Mouse (Mus musculus) intestine, embryonic 16.5 days (tissue): ENCODE measurements around the gene Wdr83. TPM values are rescaled to one million over a fixed set of nuclear protein-coding genes. Genes with fewer than 3 reads are reported as not detected.
"Not testable (repeated sequence)": the region's sequence is repeated elsewhere in the genome, so short reads cannot be mapped to it uniquely, and the experiment has no call there.

Source experiments
- ATAC-seq: fragments of 200-750 bp; cut with Nextera tagmentation; 2 replicates; pipeline ENCODE4 v1.8.0; 2017; ENCODE audit warnings: moderate TSS enrichment, moderate library complexity
- H3K27ac ChIP-seq: fragments of 300-500 bp; sonication (generic); 2 replicates; pipeline ENCODE4 v1.5.1; 2014; ENCODE audit warnings: mild to moderate bottlenecking, low read length
- H3K27me3 ChIP-seq: fragments of 300-500 bp; sonication (generic); replicated peaks from 2 replicates; pipeline ENCODE4 v1.6.1; 2014; ENCODE audit warnings: low read length, control low read depth, mixed read lengths; ENCODE audit not compliant: control insufficient read depth, insufficient read depth
- H3K36me3 ChIP-seq: fragments of 300-500 bp; sonication (generic); 2 replicates; pipeline ENCODE4 v1.6.1; 2014; ENCODE audit warnings: low read length, control low read depth; ENCODE audit not compliant: control insufficient read depth, insufficient read depth
- H3K4me1 ChIP-seq: fragments of 300-500 bp; sonication (generic); 2 replicates; pipeline ENCODE4 v1.6.1; 2014; ENCODE audit warnings: low read length, control low read depth, mixed read lengths; ENCODE audit not compliant: control insufficient read depth, insufficient read depth
- H3K4me2 ChIP-seq: fragments of 300-500 bp; sonication (generic); 2 replicates; pipeline ENCODE4 v1.6.1; 2014; ENCODE audit warnings: low read depth, low read length, control low read depth
- H3K4me3 ChIP-seq: fragments of 300-500 bp; sonication (generic); 2 replicates; pipeline ENCODE4 v1.5.1; 2014; ENCODE audit warnings: mild to moderate bottlenecking, low read length
- H3K9ac ChIP-seq: fragments of 300-500 bp; sonication (generic); 2 replicates; pipeline ENCODE4 v1.6.1; 2014; ENCODE audit warnings: low read depth, low read length
- H3K9me3 ChIP-seq: fragments of 300-500 bp; sonication (generic); 2 replicates; pipeline ENCODE4 v1.6.1; 2016; ENCODE audit warnings: low read length, control low read depth; ENCODE audit not compliant: control insufficient read depth
- WGBS: fragments of 180-500 bp; shearing (Covaris S2); extraction: QIAGEN DNeasy Blood & Tissue Kit; methylation state at CpG from one replicate; pipeline ENCODE4 v1.1.7; 2014; 5-methylcytosine and 5-hydroxymethylcytosine counted together
- polyA plus RNA-seq: library from polyadenylated mRNA; unstranded; fragments of >200 nt; fragmentation: Nextera tagmentation; extraction: Ambion mirVana; gene quantifications from 2 replicates; pipeline ENCODE4 v1.2.1, GENCODE M21; 2015

The Wdr83 gene
- 39.7 and 43.8 TPM in 2 replicates for polyA plus RNA-seq

- Histone ChIP-seq H3K36me3 (0 out of 2 replicates have a peak, but pooled peaks cover 8% of the 10 kb centered on the region), H3K27me3 (no peaks in the 10 kb centered on the region), H3K4me1 (peaks cover 16% of the 10 kb centered on the region), H3K4me2 (peak within 1 kb of the TSS; percentile 90), H3K9me3 (no peaks in the 10 kb centered on the region), H3K4me3 (peak within 1 kb of the TSS; percentile 95), H3K27ac (peak within 1 kb of the TSS; percentile 85), H3K9ac (peak within 1 kb of the TSS; percentile 96)
- 0% methylated on average over 9 of the region's 9 CpGs for WGBS
- peak; percentile 52 for ATAC-seq
These were observed at the start of gene Wdr83 for GRCm38 (mm10) chr8:85081216-85081555. Gene Wdr83 (minus strand): TSS chr8:85081306.

- no peaks in the 10 kb centered on the region for H3K27me3 ChIP-seq
- H3K4me3 ChIP-seq, result no peak overlapping the region
- no peak overlapping the region for H3K27ac ChIP-seq
- no peaks in the 10 kb centered on the region for H3K36me3 ChIP-seq
- no peak overlapping the region for H3K9ac ChIP-seq
- H3K9me3 ChIP-seq, result no peaks in the 10 kb centered on the region
- no peak for ATAC-seq
- H3K4me2 ChIP-seq, result no peak overlapping the region
- H3K4me1 ChIP-seq, result 0 out of 2 replicates have a peak, but pooled peaks cover 1% of the 10 kb centered on the region
- WGBS, result 90% methylated on average over 8 of the region's 8 CpGs
These were observed 42.6 kb upstream of the Wdr83 start for GRCm38 (mm10) chr8:85123691-85124090.

GRCm38 (mm10) chr8:85122995-85123394 lies 41.9 kb upstream of the Wdr83 start, which contains the start of gene Zfp791:
Gene Zfp791 (minus strand): TSS chr8:85123095.
- no peak within 1 kb of the TSS for H3K4me3 ChIP-seq
- H3K9me3 ChIP-seq, result no peaks in the 10 kb centered on the region
- no peaks in the 10 kb centered on the region for H3K36me3 ChIP-seq
- no peaks in the 10 kb centered on the region for H3K27me3 ChIP-seq
- WGBS, result 69% methylated on average over 3 of the region's 3 CpGs
- H3K4me1 ChIP-seq, result 0 out of 2 replicates have a peak, but pooled peaks cover 3% of the 10 kb centered on the region
- no peak for ATAC-seq
- H3K4me2 ChIP-seq, result no peak within 1 kb of the TSS
- H3K9ac ChIP-seq, result no peak within 1 kb of the TSS
- H3K27ac ChIP-seq, result no peak within 1 kb of the TSS

- not testable (repeated sequence) for H3K27me3 ChIP-seq, H3K9me3 ChIP-seq, H3K27ac ChIP-seq, H3K4me3 ChIP-seq, H3K9ac ChIP-seq, H3K4me2 ChIP-seq, H3K4me1 ChIP-seq, H3K36me3 ChIP-seq, ATAC-seq
- 81% methylated on average over 5 of the region's 5 CpGs for WGBS
These were observed 39.1 kb upstream of the Wdr83 start for GRCm38 (mm10) chr8:85120251-85120650.

- Histone ChIP-seq H3K9ac (peak overlapping the region; percentile 74), H3K36me3 (0 out of 2 replicates have a peak, but pooled peaks cover 2% of the 10 kb centered on the region), H3K4me3 (peak overlapping the region; percentile 57), H3K27me3 (no peaks in the 10 kb centered on the region), H3K4me2 (peak overlapping the region; percentile 49), H3K27ac (peak overlapping the region; percentile 35), H3K4me1 (0 out of 2 replicates have a peak, but pooled peaks cover 3% of the 10 kb centered on the region), H3K9me3 (no peaks in the 10 kb centered on the region)
- peak; percentile 97 for ATAC-seq
- 6% methylated on average over 37 of the region's 37 CpGs for WGBS
These were observed 38.2 kb upstream of the Wdr83 start for GRCm38 (mm10) chr8:85119052-85119981.

- no peak overlapping the region for H3K4me3 ChIP-seq
- H3K9ac ChIP-seq, result no peak overlapping the region
- 65% methylated on average over 7 of the region's 7 CpGs for WGBS
- no peak for ATAC-seq
- 0 out of 2 replicates have a peak, but pooled peaks cover 3% of the 10 kb centered on the region for H3K4me1 ChIP-seq
- no peaks in the 10 kb centered on the region for H3K9me3 ChIP-seq
- H3K4me2 ChIP-seq, result no peak overlapping the region
- no peak overlapping the region for H3K27ac ChIP-seq
- H3K27me3 ChIP-seq, result no peaks in the 10 kb centered on the region
- H3K36me3 ChIP-seq, result peaks cover 3% of the 10 kb centered on the region; the same call in 1 of the 2 replicates
These were observed 35.9 kb upstream of the Wdr83 start for GRCm38 (mm10) chr8:85116984-85117383.

- H3K36me3 ChIP-seq, result peaks cover 14% of the 10 kb centered on the region
- H3K4me3 ChIP-seq, result no peak overlapping the region
- H3K4me2 ChIP-seq, result no peak overlapping the region
- 85% methylated on average over 4 of the region's 4 CpGs for WGBS
- 0 out of 2 replicates have a peak, but pooled peaks cover 3% of the 10 kb centered on the region for H3K4me1 ChIP-seq
- ATAC-seq, result no peak
- H3K27ac ChIP-seq, result no peak overlapping the region
- no peaks in the 10 kb centered on the region for H3K9me3 ChIP-seq
- no peaks in the 10 kb centered on the region for H3K27me3 ChIP-seq
- no peak overlapping the region for H3K9ac ChIP-seq
These were observed 34.4 kb upstream of the Wdr83 start for GRCm38 (mm10) chr8:85115501-85115900.

- ATAC-seq, result no peak
- no peak overlapping the region for H3K9ac ChIP-seq
- no peak overlapping the region for H3K27ac ChIP-seq
- H3K4me2 ChIP-seq, result no peak overlapping the region
- WGBS, result 94% methylated on average over 10 of the region's 10 CpGs
- H3K4me1 ChIP-seq, result no peaks in the 10 kb centered on the region
- H3K36me3 ChIP-seq, result peaks cover 24% of the 10 kb centered on the region
- no peaks in the 10 kb centered on the region for H3K27me3 ChIP-seq
- H3K9me3 ChIP-seq, result peaks cover 3% of the 10 kb centered on the region; the same call in 1 of the 2 replicates
- no peak overlapping the region for H3K4me3 ChIP-seq
These were observed 32.1 kb upstream of the Wdr83 start for GRCm38 (mm10) chr8:85113241-85113640.

GRCm38 (mm10) chr8:85100076-85100665 lies 19.1 kb upstream of the Wdr83 start:
- no peak for ATAC-seq
- no peaks in the 10 kb centered on the region for H3K4me1 ChIP-seq

More at GRCm38 (mm10) chr8:85100076-85100665, 19.1 kb upstream of the Wdr83 start:
- 87% methylated on average over 4 of the region's 4 CpGs for WGBS
- Histone ChIP-seq H3K9me3 (no peaks in the 10 kb centered on the region; the same call in 1 of the 2 replicates), H3K4me3 (no peak overlapping the region), H3K27me3 (no peaks in the 10 kb centered on the region), H3K9ac (no peak overlapping the region), H3K4me2 (no peak overlapping the region), H3K36me3 (peaks cover 7% of the 10 kb centered on the region), H3K27ac (no peak overlapping the region)
